33 mouse cellular contexts compared by ENCODE assay signal in genomic region chr7:16519310-16519709, GRCm38 (mm10). TPM values are rescaled to one million over a fixed set of nuclear protein-coding genes. Genes with fewer than 3 reads are reported as not detected.
"Had no signal": no experiment of that assay in that cellular context is flagged by ENCODE, and none has a peak within 500 bp of the region (broad histone marks: within the 10 kb centered on the region; RNA-seq: fewer than 3 reads in every experiment).

No protein-coding gene starts in this region.

- ATAC-seq: hindbrain, postnatal 0 days; intestine, embryonic 16.5 days; liver, embryonic 12.5 days had no signal

- DNase-seq: gastrocnemius, adult 2 months; gastrocnemius, postnatal 10 days; gastrocnemius, postnatal 25 days; heart, adult 18-20 months; heart, postnatal 10 days; heart, postnatal 4 days; kidney, adult 11 months; kidney, adult 2 months; kidney, adult 9 months; kidney, postnatal 14 days; kidney, postnatal 36 days; layer of hippocampus, adult 9-11 months; layer of hippocampus, postnatal 36 days; left cerebral cortex, postnatal 4 days had no signal

- H3K27me3 ChIP-seq: heart, embryonic 12.5 days; hindbrain, embryonic 12.5 days; kidney, embryonic 15.5 days; limb, embryonic 13.5 days; limb, embryonic 15.5 days; liver, embryonic 12.5 days had no signal

- H3K9me3 ChIP-seq: heart, embryonic 10.5 days; heart, embryonic 12.5 days; hindbrain, embryonic 10.5 days; hindbrain, embryonic 12.5 days; kidney, embryonic 15.5 days; limb, embryonic 13.5 days; limb, embryonic 15.5 days; liver, embryonic 12.5 days had no signal

- H3K4me1 ChIP-seq: hindbrain, embryonic 10.5 days; hindbrain, embryonic 12.5 days; kidney, embryonic 15.5 days; limb, embryonic 13.5 days had no signal

- H3K9ac ChIP-seq: heart, embryonic 12.5 days; hindbrain, embryonic 12.5 days; hindbrain, embryonic 14.5 days; kidney, embryonic 15.5 days; limb, embryonic 13.5 days; limb, embryonic 15.5 days; liver, embryonic 12.5 days; liver, embryonic 14.5 days had no signal

- H3K27ac ChIP-seq: heart, embryonic 10.5 days; hindbrain, embryonic 10.5 days; hindbrain, embryonic 12.5 days; hindbrain, embryonic 14.5 days; hindbrain, postnatal 0 days; kidney, embryonic 15.5 days; kidney, postnatal 0 days; limb, embryonic 13.5 days; limb, embryonic 15.5 days; liver, embryonic 12.5 days; liver, embryonic 14.5 days had no signal

- H3K4me3 ChIP-seq: gastrocnemius, adult 2 months; heart, embryonic 10.5 days; heart, embryonic 12.5 days; hindbrain, embryonic 10.5 days; hindbrain, embryonic 12.5 days; kidney, embryonic 15.5 days; limb, embryonic 13.5 days; limb, embryonic 15.5 days; liver, embryonic 12.5 days had no signal

- H3K4me2 ChIP-seq: heart, embryonic 12.5 days; hindbrain, embryonic 12.5 days; hindbrain, embryonic 14.5 days; kidney, embryonic 15.5 days; limb, embryonic 13.5 days; limb, embryonic 15.5 days; liver, embryonic 12.5 days had no signal

RNA-seq across cellular contexts. Expression of gene Npas1, which starts 41.8 kb away (rescaled TPM):
- total RNA-seq: gastrocnemius, adult 2 months; gastrocnemius, postnatal 10 days; gastrocnemius, postnatal 25 days; gastrocnemius, postnatal 4 days; granulocyte monocyte progenitor cell, adult 5-6 weeks; heart, adult 18-20 months; heart, adult 8-10 months; heart, postnatal 10 days; heart, postnatal 25 days; heart, postnatal 4 days; liver, adult 2 months had no signal
- polyA plus RNA-seq: kidney, adult 2 months; limb, embryonic 11.5 days; liver, adult 2 months; liver, embryonic 14.5 days had no signal
